Mouse (Mus musculus) hindbrain, postnatal 0 days (tissue): ENCODE measurements at regions not wholly inside any gene's neighbourhood (a gene's known extent, or its start where the extent isn't known, plus 50 kb on each side); places are given as distances from the start of the nearest gene placed in this dataset.

Source experiments
- ATAC-seq: fragments of 200-750 bp; cut with Nextera tagmentation; 2 replicates; pipeline ENCODE4 v1.8.0; 2017; ENCODE audit warnings: mild to moderate bottlenecking, moderate TSS enrichment, moderate library complexity
- DNase-seq: peaks from one replicate; pipeline ENCODE4 v3.0.0-alpha.2; 2015; ENCODE audit warnings: low spot score
- H3K27ac ChIP-seq: fragments of 300-500 bp; sonication (generic); 2 replicates; pipeline ENCODE4 v1.5.1; 2014; ENCODE audit warnings: mild to moderate bottlenecking
- H3K27me3 ChIP-seq: fragments of 300-500 bp; sonication (generic); 2 replicates; pipeline ENCODE4 v1.6.1; 2014; ENCODE audit warnings: low read length, mixed read lengths; ENCODE audit not compliant: insufficient read depth
- H3K36me3 ChIP-seq: fragments of 300-500 bp; sonication (generic); 2 replicates; pipeline ENCODE4 v1.6.1; 2014; ENCODE audit warnings: low read length, mixed read lengths; ENCODE audit not compliant: insufficient read depth
- H3K4me1 ChIP-seq: fragments of 300-500 bp; sonication (generic); 2 replicates; pipeline ENCODE4 v1.6.1; 2014; ENCODE audit warnings: antibody characterized with exemption, low read length, mixed read lengths; ENCODE audit not compliant: insufficient read depth
- H3K4me2 ChIP-seq: fragments of 300-500 bp; sonication (generic); 2 replicates; pipeline ENCODE4 v1.6.1; 2014; ENCODE audit warnings: low read depth, mild to moderate bottlenecking, low read length, moderate library complexity, mixed read lengths
- H3K4me3 ChIP-seq: fragments of 300-500 bp; sonication (generic); 2 replicates; pipeline ENCODE4 v1.5.1; 2014; ENCODE audit warnings: low read length
- H3K9ac ChIP-seq: fragments of 300-500 bp; sonication (generic); replicated peaks from 2 replicates; pipeline ENCODE4 v1.6.1; 2014; ENCODE audit warnings: mild to moderate bottlenecking, low read length, moderate library complexity, mixed read lengths
- H3K9me3 ChIP-seq: fragments of 300-500 bp; sonication (generic); 2 replicates; pipeline ENCODE4 v1.6.1; 2016; ENCODE audit warnings: low read length, mixed read lengths
- CTCF ChIP-seq: IDR thresholded peaks from 2 replicates; pipeline ENCODE4 v1.5.1; 2016; ENCODE audit warnings: antibody characterized with exemption, control low read depth, low read depth
- WGBS: fragments of 180-500 bp; shearing (Covaris S2); extraction: QIAGEN DNeasy Blood & Tissue Kit; methylation state at CpG from one replicate; pipeline ENCODE4 v1.1.7; 2014; 5-methylcytosine and 5-hydroxymethylcytosine counted together

DNA sequence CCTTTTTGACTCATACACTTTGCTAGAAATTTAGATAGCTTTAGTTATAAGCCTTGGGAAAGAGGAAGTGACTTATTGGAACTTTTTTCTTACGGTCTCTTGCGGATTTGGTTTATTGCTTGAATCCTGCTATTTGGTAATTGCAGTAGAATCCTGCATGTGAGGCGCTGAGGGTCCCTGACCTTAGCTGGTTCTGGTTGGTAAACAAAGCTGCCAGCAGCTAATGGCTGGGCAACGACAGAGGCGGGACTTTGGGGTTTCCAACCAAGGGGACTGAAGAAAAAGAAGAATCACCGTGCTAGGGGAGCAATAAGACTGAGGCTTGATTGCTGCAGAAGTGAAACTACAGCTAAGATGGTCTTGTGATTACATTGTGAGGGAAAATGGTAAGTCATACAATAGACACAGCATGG is 230.2 kb upstream of the Nrip1 start:
- Histone ChIP-seq H3K27me3 (no peaks in the 10 kb centered on the region), H3K36me3 (no peaks in the 10 kb centered on the region), H3K4me2 (no peak overlapping the region), H3K4me1 (no peaks in the 10 kb centered on the region), H3K9ac (no peak overlapping the region), H3K4me3 (no peak overlapping the region), H3K9me3 (no peaks in the 10 kb centered on the region), H3K27ac (no peak overlapping the region)
- no peak for TF ChIP-seq CTCF
- no peak for DNase-seq
- 80% methylated on average over 6 of the region's 6 CpGs for WGBS
- no peak for ATAC-seq

DNA sequence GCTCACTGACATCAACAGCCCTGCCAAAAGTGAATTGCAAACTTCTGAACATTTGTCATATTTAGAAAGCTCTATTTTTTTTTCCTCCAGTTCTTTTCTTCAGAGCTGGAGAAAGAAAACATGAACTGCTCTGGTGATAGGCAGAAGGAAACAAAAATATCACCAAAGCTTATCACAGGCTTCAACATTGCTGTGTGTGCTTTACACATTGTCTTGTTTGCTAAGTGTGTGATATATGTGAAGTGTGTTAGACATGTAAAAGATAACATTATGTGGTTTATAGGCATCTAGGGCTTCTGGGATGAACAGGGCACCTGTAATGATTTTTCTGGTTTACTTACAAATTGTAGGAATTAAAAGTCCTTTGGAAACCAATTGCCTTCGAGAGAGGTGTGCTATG is 229.8 kb upstream of the Nrip1 start:
- 91% methylated on average over 1 of the region's 1 CpGs for WGBS
- H3K4me2 ChIP-seq, result no peak overlapping the region
- no peaks in the 10 kb centered on the region for H3K4me1 ChIP-seq
- no peaks in the 10 kb centered on the region for H3K36me3 ChIP-seq
- no peak overlapping the region for H3K27ac ChIP-seq
- TF ChIP-seq CTCF, result no peak
- no peak overlapping the region for H3K9ac ChIP-seq
- no peaks in the 10 kb centered on the region for H3K27me3 ChIP-seq
- no peaks in the 10 kb centered on the region for H3K9me3 ChIP-seq
- no peak overlapping the region for H3K4me3 ChIP-seq
- DNase-seq (no peak), ATAC-seq (no peak)

DNA sequence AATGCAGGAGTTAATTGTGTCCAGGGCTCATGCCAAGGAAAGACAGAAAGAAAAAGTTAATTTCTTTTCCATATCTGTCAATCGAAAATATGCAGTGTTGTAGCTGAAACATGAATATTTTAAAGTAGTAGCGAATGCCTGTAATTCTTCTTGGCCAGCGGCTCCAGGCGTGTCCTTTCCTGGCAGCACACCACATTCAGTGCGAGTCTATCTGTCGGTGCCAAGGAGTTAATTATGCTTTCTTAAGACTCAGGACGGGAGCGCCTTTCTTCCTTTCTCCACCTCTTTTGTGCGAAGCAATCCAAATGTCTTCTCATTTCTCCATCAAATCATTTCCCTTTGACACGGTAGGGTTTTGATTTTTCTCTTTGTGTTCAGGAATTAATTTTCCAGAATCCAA is 226.5 kb upstream of the Nrip1 start:
- no peak overlapping the region for H3K4me3 ChIP-seq
- DNase-seq, result peak; percentile 57
- H3K27me3 ChIP-seq, result no peaks in the 10 kb centered on the region
- no peaks in the 10 kb centered on the region for H3K9me3 ChIP-seq
- no peaks in the 10 kb centered on the region for H3K4me1 ChIP-seq
- no peak for ATAC-seq
- TF ChIP-seq CTCF, result no peak
- WGBS, result 32% methylated on average over 10 of the region's 10 CpGs
- H3K36me3 ChIP-seq, result no peaks in the 10 kb centered on the region
- 0 out of 2 replicates have a peak overlapping the region, but pooled peaks have one; percentile 8 for H3K4me2 ChIP-seq
- no peak overlapping the region for H3K9ac ChIP-seq
- H3K27ac ChIP-seq, result no peak overlapping the region

DNA sequence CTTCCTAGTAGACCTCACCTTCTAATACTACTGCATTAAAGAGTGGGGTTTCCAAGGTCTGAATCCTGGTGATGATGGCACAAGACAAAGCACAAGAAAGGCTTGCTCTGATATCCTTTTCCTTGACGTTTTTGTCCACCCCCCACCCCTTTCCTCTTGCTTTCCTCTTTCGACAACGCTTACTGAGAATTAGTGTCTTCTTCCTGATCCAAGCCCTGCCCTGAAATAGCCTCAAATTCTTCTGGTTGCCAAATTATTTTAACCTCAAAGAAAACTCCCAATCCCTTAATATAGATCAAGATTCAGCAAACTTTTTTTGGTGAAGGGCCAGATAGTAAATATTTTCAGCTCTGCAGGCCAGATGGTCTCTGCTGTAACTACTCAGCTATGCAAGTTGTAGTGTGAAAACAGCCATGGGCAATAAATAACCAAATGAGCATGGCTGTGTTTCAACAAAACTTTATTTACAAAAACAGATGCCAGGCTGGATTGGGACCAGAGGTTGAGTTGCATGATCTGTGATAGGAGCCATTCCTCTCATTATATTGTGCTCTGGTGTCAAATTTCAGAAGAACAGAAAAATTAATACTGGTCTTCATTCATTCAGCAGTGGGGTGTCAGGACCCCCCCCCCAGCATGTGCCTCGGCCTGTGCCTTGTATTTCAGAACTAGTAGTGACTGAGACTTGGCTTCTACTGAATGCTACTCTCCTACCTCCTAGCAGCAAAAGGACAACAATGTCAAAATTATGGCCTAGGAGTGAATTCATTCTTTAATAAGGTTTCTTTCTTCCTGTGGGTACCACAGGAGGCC is 218.5 kb upstream of the Nrip1 start:
- no peaks in the 10 kb centered on the region for H3K4me1 ChIP-seq
- H3K9ac ChIP-seq, result no peak overlapping the region
- H3K4me3 ChIP-seq, result no peak overlapping the region
- 76% methylated on average over 4 of the region's 4 CpGs for WGBS
- no peaks in the 10 kb centered on the region for H3K36me3 ChIP-seq
- no peaks in the 10 kb centered on the region for H3K27me3 ChIP-seq
- no peak for TF ChIP-seq CTCF
- H3K4me2 ChIP-seq, result no peak overlapping the region
- no peak overlapping the region for H3K27ac ChIP-seq
- no peaks in the 10 kb centered on the region for H3K9me3 ChIP-seq
- DNase-seq (no peak), ATAC-seq (no peak)

DNA sequence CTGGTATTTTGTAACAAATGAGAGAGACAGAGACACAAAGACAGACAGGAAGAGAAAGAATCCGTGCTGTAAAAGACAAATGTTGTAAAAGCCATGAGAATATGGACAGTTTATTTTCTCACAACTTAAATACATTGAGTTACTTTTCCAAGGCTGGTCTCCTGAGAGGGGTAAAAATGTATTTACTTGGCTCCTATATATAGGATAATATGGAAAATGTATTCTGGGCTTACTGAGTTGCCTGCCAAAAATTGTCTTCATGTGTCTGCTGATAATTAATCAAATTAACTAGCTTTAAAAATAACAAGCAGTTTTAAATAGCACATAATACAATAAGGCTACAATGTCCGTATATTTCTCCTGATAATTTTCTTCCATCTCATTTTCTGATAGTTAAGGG is 216.2 kb upstream of the Nrip1 start:
- no peak overlapping the region for H3K4me2 ChIP-seq
- WGBS, result 72% methylated on average over 2 of the region's 2 CpGs
- H3K36me3 ChIP-seq, result no peaks in the 10 kb centered on the region
- no peak overlapping the region for H3K9ac ChIP-seq
- ATAC-seq (no peak), DNase-seq (no peak)
- no peaks in the 10 kb centered on the region for H3K9me3 ChIP-seq
- H3K27me3 ChIP-seq, result no peaks in the 10 kb centered on the region
- no peak overlapping the region for H3K4me3 ChIP-seq
- TF ChIP-seq CTCF, result no peak
- no peaks in the 10 kb centered on the region for H3K4me1 ChIP-seq
- H3K27ac ChIP-seq, result no peak overlapping the region

DNA sequence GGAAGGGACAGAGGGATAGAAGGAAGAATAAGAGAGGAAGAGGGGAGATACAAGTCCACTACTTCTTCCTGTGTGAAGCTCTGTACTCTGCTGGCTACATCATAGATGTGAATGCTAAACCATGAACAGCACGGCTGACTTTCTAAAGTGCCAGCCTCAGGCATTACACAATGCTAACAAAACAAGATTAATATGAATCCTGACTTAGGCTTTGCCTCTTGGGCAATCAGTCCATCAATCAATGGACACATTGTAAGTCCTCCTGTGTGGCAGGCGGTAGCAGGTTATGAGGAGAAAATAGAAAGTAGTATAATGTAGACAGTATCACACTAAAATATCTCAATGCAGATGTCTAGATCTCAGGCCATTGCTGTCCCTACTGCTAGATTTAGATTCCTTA is 203.6 kb upstream of the Nrip1 start:
- H3K4me3 ChIP-seq, result no peak overlapping the region
- H3K9ac ChIP-seq, result no peak overlapping the region
- ATAC-seq, result no peak
- H3K27me3 ChIP-seq, result no peaks in the 10 kb centered on the region
- H3K4me2 ChIP-seq, result no peak overlapping the region
- no peak for DNase-seq
- H3K9me3 ChIP-seq, result no peaks in the 10 kb centered on the region
- 61% methylated on average over 2 of the region's 2 CpGs for WGBS
- H3K27ac ChIP-seq, result no peak overlapping the region
- TF ChIP-seq CTCF, result no peak
- no peaks in the 10 kb centered on the region for H3K4me1 ChIP-seq
- no peaks in the 10 kb centered on the region for H3K36me3 ChIP-seq

DNA sequence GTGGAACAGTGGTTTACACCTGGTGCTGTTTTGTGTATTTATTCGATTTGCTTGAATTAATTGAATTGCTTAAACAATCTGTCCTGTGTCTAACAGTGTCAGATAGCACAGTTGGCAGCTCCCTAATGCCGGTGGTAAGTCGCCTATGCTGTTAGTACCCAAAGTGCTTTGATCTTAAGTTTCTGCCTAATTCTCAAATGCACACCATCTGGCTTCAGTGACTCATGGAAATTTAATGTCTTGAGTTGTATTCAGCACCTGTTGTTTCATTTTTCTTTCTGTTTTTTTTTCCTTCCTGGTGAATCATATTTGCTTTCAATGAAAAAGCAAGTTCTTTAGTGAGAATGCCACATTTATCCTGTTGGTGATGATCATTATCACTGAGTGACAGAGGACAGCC is 201.7 kb upstream of the Nrip1 start:
- no peak overlapping the region for H3K9ac ChIP-seq
- no peaks in the 10 kb centered on the region for H3K9me3 ChIP-seq
- TF ChIP-seq CTCF, result no peak
- H3K27ac ChIP-seq, result no peak overlapping the region
- H3K4me1 ChIP-seq, result no peaks in the 10 kb centered on the region
- no peaks in the 10 kb centered on the region for H3K27me3 ChIP-seq
- no peak overlapping the region for H3K4me2 ChIP-seq
- no peak overlapping the region for H3K4me3 ChIP-seq
- WGBS, result 45% methylated on average over 3 of the region's 3 CpGs
- DNase-seq (peak; percentile 3), ATAC-seq (no peak)
- H3K36me3 ChIP-seq, result no peaks in the 10 kb centered on the region
